Mouse (Mus musculus) kidney, postnatal 14 days (tissue): ENCODE measurements around the gene Tspan5.

Source experiments
- DNase-seq: peaks from one replicate; pipeline ENCODE4 v3.0.0; 2022; ENCODE audit warnings: mixed read lengths

Tspan5 gene

GRCm38 (mm10) chr3:138744030-138744774 is 2.2 kb downstream of the Tspan5 start:
- DNase-seq: no peak

DNA sequence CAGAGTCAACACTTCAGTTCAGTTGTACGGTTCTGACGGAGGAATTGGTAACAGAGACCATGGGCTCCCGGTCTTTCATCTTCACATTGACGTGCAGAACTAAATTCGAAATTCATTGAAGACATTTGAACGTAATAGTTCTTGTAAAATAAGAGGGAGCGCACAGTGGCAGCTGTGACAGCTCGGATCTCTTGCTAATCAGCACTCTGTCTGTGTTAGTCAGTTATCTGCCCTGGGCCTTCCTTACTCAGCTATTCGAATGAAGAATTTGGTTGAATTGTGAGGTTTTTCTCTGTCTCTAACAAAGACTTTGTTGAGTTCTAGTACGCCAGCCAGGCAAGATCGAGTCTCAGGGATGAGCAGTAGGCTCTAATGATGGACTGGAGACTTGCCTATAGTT is 3.1 kb downstream of the Tspan5 start:
- DNase-seq: no peak

GRCm38 (mm10) chr3:138745596-138745995 is 3.6 kb downstream of the Tspan5 start:
- no peak for DNase-seq

DNA sequence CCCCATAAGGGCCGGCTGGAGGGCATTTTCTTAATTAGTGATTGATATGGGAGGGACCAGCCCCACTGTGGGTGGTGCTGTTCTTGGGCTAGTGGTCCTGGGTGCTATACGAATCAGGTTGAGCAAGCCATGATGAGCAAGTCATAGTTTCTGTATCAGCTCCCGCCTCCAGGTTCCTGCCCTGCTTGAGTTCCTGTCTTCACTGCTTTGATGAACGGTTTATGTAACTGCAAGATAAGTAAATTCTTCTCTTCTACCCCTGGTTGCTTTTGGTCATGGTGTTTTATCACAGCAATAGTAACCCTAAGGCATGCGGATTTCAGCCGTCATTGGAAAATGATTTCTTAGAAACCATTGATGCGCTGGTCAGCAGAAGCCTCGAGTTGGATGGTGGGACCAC is 4.6 kb downstream of the Tspan5 start:
- DNase-seq: no peak

DNA sequence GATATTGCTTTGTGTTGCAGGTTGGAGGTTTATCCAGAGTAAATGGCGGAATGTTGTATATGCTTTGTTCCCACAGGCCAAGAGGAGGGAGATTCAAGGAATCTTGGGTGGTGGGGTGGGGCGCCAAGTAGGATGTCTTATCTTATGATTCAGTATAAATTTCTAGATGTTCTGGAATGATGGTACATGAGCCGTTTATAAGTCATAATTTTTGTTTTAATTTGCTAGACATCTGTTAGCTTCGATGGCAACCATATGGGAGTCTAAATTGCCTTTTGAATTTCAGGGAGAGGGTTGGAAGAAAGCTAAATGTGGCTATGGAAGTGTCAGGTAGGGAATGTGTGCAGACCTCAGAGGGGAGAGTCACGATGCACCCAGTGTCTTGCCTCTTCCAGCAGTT is 5.0 kb downstream of the Tspan5 start:
- DNase-seq: no peak

GRCm38 (mm10) chr3:138747985-138748384 is 6.0 kb downstream of the Tspan5 start:
- no peak for DNase-seq

DNA sequence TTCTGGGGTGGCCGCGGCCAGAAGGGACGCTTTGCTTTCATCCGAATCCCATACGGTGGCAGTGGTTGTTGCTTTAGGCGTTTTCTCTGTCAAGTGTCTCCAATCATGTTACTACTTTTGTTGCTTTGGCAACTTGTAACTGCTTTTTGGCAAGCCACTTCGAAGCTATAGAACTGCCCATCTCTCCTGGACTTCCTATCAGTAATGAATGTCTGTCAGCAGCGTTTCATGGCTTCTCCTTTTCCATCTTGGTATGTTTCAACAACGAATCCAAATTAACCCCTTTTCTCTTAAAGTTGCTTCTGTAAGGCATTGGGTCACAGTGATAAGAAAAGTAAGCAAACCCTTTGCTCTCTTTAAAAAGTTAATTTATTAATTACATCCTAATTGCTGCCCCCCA is 7.7 kb downstream of the Tspan5 start:
- DNase-seq: no peak

GRCm38 (mm10) chr3:138751328-138751727 is 9.3 kb downstream of the Tspan5 start:
- peak; percentile 37 for DNase-seq

DNA sequence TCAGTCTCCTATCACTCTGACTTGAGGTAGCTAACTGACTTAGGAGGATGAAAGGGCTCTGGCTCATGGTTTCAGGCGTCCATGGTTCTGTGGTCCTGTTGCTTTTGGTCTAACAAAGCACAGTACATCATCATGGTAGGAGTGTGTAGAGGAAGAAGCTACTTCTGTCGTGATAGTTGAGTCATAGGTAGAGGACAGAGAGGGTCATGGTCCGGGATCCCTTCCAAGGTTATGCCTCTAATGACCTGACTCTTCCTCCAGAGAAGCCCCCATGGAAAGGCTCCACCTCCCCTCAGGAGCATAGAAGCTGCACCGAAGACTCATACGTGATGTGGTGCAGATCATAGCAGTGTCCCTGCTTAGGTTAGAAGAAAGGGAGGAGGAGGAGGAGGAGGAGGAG is 10.1 kb downstream of the Tspan5 start:
- no peak for DNase-seq

DNA sequence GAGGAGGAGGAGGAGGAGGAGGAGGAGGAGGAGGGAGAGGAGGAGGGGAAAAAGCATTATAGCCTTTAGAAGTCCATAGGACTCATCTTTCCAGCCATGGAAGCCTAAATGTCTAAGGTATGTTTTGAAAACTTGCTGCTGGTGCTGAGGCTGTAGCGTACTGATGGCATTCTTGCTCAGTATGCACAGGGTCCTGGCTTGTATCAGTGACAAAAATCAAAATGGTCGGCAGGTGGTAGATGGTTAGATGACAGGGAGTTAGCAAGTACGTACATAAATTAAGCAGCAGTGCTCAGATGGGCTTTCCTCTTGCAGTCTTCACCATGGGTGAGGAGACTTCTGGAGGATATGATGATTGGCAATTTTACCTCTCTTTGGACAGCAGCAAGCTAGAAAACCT is 10.8 kb downstream of the Tspan5 start:
- no peak for DNase-seq

DNA sequence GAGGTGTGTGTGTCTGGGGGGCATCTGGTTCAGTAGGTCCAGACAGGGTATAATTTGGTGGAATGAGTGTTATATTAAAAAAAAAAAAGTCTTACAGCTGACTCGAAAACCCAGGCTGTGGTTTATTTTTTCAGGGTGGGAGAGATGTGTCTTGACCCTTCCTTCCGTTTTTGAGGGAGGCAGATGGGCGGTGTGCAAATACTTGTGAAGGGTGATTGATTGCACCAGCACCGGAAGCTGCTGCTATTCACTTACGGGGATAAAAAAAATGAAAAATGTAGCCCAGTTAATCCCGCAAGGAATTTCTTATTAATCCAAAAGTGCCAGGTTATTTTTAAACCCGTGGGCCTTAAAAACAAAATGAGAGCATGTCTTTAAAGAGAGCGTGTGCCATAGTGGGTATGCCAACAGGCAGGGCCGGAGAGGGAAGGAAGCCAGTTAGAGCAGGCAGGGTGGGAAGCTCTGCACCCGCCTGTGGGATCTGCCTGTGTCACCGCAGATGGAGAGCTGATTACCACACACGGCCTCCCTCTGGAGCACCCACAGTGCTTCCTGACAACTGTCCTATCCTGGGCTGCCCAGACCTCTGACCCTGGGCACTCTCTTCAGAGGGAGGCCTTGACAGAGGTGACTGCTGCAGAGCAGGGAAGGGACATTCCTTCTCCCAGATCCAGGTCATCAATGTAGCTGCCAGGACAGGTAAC is 11.3 kb downstream of the Tspan5 start:
- DNase-seq: peak; percentile 45

- no peak for DNase-seq
Measured at GRCm38 (mm10) chr3:138754328-138754727, 12.3 kb downstream of the Tspan5 start.

GRCm38 (mm10) chr3:138757283-138757682 is 15.3 kb downstream of the Tspan5 start:
- DNase-seq: no peak

GRCm38 (mm10) chr3:138759968-138760684 is 18.1 kb downstream of the Tspan5 start:
- DNase-seq: no peak

- no peak for DNase-seq
Measured at GRCm38 (mm10) chr3:138760685-138761119, 18.7 kb downstream of the Tspan5 start.

DNA sequence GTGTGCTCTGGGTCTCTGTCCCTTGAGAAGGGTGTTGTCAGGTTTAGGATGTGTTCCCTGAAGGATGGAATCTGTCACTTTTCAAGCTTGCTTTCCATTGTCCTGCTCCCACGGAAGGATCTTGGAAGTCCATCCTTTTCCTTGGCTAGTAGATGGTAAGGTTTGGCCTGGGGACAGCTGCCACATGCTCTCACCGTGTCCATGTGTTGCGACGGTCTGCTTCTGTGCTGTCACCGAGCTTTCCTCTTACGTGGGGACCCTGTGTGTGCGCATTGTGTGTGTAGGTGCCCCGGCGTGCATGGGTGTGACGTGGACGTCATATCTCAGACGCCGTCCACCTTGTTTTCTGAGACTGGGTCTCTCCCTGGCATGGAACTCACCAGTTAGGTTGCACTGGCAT is 19.5 kb downstream of the Tspan5 start:
- no peak for DNase-seq

DNA sequence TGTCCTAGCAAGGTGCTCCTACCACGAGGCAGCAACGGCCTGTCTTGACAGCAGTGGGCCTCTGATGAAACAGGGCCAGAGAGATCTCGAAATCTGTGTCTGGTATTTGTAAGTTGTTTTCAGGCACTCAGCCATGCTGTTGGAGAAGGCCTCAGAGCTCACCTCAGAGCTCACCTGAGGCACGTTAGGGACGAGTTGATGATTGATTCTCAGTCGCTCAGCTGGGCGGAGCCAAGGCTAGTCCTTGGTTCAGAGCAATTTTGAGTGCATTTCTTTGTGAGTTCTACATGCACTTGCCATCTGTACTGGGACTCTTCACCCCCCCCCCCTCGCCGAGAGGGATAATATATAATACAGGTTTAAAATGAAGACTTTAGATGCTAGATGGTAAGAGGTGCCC is 21.9 kb downstream of the Tspan5 start:
- no peak for DNase-seq

GRCm38 (mm10) chr3:138764782-138765181 is 22.8 kb downstream of the Tspan5 start:
- DNase-seq: no peak

DNA sequence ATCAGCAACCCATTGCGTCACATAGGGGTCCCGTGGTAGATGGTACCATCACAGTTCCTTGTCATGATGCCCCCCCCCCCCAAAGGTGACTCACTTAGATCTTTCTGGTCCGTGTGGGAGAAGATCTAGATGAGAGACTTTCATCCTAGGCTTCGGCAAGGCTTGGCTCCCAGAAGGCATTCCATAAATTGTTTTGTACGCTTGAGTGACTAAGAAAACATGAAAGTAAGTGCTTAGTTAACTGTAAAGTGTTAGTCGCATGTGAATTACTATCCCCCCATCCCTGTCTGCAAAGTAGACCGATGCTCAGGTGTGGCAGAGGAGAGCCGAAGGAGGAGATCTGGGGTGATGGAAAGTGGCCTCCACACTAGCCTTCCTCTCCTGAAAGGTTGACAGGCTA is 25.0 kb downstream of the Tspan5 start:
- DNase-seq: peak; percentile 35

- DNase-seq: no peak
Measured at GRCm38 (mm10) chr3:138768541-138769093, 26.6 kb downstream of the Tspan5 start.

GRCm38 (mm10) chr3:138770650-138771331 is 28.8 kb downstream of the Tspan5 start:
- peak; percentile 65 for DNase-seq

DNA sequence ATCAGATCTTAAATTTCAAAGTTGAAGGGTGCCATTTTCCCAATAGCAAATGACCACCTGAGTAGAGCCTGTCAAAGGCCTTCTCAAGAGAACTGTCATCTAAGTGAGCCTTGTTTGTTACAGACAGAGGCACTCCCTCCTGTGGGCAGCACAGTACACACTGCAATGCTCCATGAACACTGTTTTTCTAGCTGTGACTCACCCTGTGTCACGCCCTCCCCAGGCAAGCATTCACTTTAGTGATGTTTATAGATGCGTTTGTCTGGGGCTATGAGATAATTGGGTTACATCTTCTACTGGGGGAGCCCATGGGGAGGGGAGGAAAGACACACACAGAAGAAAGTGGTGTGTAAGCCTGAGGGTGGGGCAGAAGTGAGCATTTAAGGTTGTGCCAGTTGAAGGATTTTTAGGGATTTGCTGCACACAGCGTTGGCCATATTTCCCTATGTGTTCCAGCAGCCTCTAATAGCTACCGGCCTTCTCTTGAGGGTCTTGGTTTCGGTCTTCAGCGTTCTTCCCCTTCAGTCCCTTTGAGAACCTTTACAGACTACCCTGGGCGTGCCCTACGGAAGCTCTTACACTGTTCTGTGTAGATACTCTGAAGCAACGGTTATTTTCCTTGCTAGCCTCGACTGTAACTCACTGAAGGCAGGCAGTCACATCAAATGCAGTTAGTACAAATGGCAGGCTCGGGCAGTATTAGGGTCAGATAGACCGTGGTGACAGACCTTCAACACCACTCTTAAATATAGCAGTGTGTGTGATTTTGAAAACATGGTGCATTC is 29.7 kb downstream of the Tspan5 start:
- DNase-seq: no peak
